ENCODE assay signal across 1 mouse cellular context in the genomic region with DNA sequence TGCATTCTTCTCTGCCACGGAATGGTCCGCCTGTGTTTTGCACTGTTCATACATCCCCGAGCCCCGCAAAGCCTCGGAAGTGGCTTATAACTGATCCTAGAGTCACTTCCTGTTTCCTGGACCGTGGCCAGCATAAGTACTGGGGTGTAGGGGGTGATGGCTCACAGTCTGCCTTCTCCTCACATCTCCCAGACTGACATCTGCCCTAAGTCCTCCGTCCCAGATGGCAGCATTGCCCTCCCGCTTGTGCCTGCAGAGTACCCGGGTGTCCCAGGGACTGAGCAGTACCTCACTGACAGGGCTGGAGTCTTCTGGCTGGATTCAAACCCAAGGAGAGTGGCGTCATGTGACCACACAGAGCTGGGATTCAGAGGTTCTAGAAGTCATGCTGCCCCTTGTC.
A peak's percentile ranks its signal among the peaks of the same experiment; 100 is the strongest.
TF ChIP-seq lines count a peak whose summit lies in the region.

No protein-coding gene starts in this region.

TF ChIP-seq in MEL, 35 proteins besides CTCF, POLR2A, EP300 and RAD21:
- TF ChIP-seq SIN3A (IDR thresholded peaks at IDR 0.05; ENCODE audit: low read length) (no peak; the same call in 1 of the 2 replicates), ZC3H11A (IDR thresholded peaks at IDR 0.05; ENCODE audit: low read depth, low read length) (no peak), MAX (IDR thresholded peaks at IDR 0.05; ENCODE audit: low read length) (no peak), MYC (IDR thresholded peaks at IDR 0.05; ENCODE audit: low read depth, low read length) (no peak), USF1 (IDR thresholded peaks at IDR 0.05; ENCODE audit: low read depth, low read length) (peak; percentile 92), GABPA (IDR thresholded peaks at IDR 0.05; ENCODE audit: low read depth, low read length) (no peak), MYB (IDR thresholded peaks at IDR 0.05; ENCODE audit: low read depth, low read length) (no peak; the same call in 1 of the 2 replicates), ZMIZ1 (IDR thresholded peaks at IDR 0.05; ENCODE audit: low read depth, low read length) (no peak; the same call in none of the 2 replicates), MXI1 (IDR thresholded peaks at IDR 0.05; ENCODE audit: low read depth, low read length) (no peak; the same call in 1 of the 2 replicates), BHLHE40 (IDR thresholded peaks at IDR 0.05; ENCODE audit: borderline replicate concordance, low read depth, low read length) (no peak), TAL1 (IDR thresholded peaks at IDR 0.05; ENCODE audit: low read length) (no peak), TBP (IDR thresholded peaks at IDR 0.05; ENCODE audit: low read depth, low read length) (peak; percentile 79), MEF2A (IDR thresholded peaks at IDR 0.05; ENCODE audit: extremely low read depth, insufficient replicate concordance, low read depth, low read length, poor library complexity, severe bottlenecking) (no peak), E2F4 (IDR thresholded peaks at IDR 0.05; ENCODE audit: borderline replicate concordance, low read depth, low read length) (no peak), TCF12 (IDR thresholded peaks at IDR 0.05; ENCODE audit: low read depth, low read length) (0 out of 2 replicates have a peak, but pooled peaks have one; percentile 5), MAFK (IDR thresholded peaks at IDR 0.05; ENCODE audit: borderline replicate concordance, low read depth, low read length) (no peak), CHD1 (IDR thresholded peaks at IDR 0.05; ENCODE audit: low read depth, low read length) (no peak), POLR2AphosphoS5 (IDR thresholded peaks at IDR 0.05; ENCODE audit: borderline replicate concordance, low read depth, low read length) (peak; percentile 19; the same call in 1 of the 2 replicates), POLR2AphosphoS2 (IDR thresholded peaks at IDR 0.05; ENCODE audit: low read length) (peak; percentile 42; the same call in 1 of the 2 replicates), SMC3 (IDR thresholded peaks at IDR 0.05; ENCODE audit: low read depth, low read length) (no peak), HCFC1 (IDR thresholded peaks at IDR 0.05; ENCODE audit: low read depth, low read length) (peak; percentile 54), MAZ (IDR thresholded peaks at IDR 0.05; ENCODE audit: low read depth, low read length) (0 out of 2 replicates have a peak, but pooled peaks have one; percentile 5), NRF1 (IDR thresholded peaks at IDR 0.05; ENCODE audit: insufficient read depth, low read depth, low read length, poor library complexity, severe bottlenecking) (no peak), GATA1 (IDR thresholded peaks at IDR 0.05; ENCODE audit: low read depth, low read length) (no peak), ZNF384 (IDR thresholded peaks at IDR 0.05; ENCODE audit: low read depth, low read length) (no peak), RCOR1 (IDR thresholded peaks at IDR 0.05; ENCODE audit: low read depth, low read length) (no peak), UBTF (IDR thresholded peaks at IDR 0.05; ENCODE audit: borderline replicate concordance, insufficient read depth, low read depth, low read length) (0 out of 2 replicates have a peak, but pooled peaks have one; percentile 63), ETS1 (IDR thresholded peaks at IDR 0.05; ENCODE audit: low read depth, low read length) (no peak), NELFE (IDR thresholded peaks at IDR 0.05; ENCODE audit: low read depth, low read length) (peak; percentile 72), USF2 (IDR thresholded peaks at IDR 0.05; ENCODE audit: borderline replicate concordance in 1 of 2, insufficient read depth in 1 of 2, low read depth in 1 of 2, low read length in 2 of 2) (peak; percentile 53 to 60; a peak in 2 of 4 replicates), ZKSCAN1 (IDR thresholded peaks at IDR 0.05; ENCODE audit: low read depth, low read length) (no peak), JUND (IDR thresholded peaks at IDR 0.05; ENCODE audit: low read depth, low read length) (no peak), CHD2 (IDR thresholded peaks at IDR 0.05; ENCODE audit: low read length) (no peak), ELF1 (IDR thresholded peaks at IDR 0.05; ENCODE audit: low read depth, low read length) (peak; percentile 72), KAT2A (conservative IDR thresholded peaks at IDR 0.05; ENCODE audit: low read depth, low read length) (no peak)
TF ChIP-seq in MEL: peak in this region for 11.
